Mouse (Mus musculus) Patski (cell line): ENCODE results near the gene Cenpp. TPM values are rescaled to one million over a fixed set of nuclear protein-coding genes. Genes with fewer than 3 reads are reported as not detected.

Experiments used
- ATAC-seq: fragments of 100-300 bp; one replicate; pipeline ENCODE4 v1.8.0; 2021
- CTCF ChIA-PET: fragments of 350-600 bp; sonication (Branson Sonifier 250); formaldehyde crosslinking; loops from one replicate; lab custom pipeline; 2022; ENCODE audit warnings: inconsistent platforms; lab: Charles Lee
- POLR2A ChIA-PET: fragments of 350-600 bp; sonication (Branson Sonifier 250); formaldehyde crosslinking; loops from one replicate; lab custom pipeline; 2022; ENCODE audit warnings: antibody characterized with exemption, inconsistent platforms; lab: Charles Lee
- DNase-seq: peaks from one replicate; pipeline ENCODE4 v3.0.0-alpha.2; 2011; ENCODE audit warnings: low read depth, low spot score
- H3K27me3 ChIP-seq: fragments of 371-371 bp; one replicate; pipeline ENCODE4 v1.5.1; 2021
- CTCF ChIP-seq: fragments of 100-300 bp; IDR thresholded peaks from one replicate; pipeline ENCODE4 v1.5.1; 2021
- in situ Hi-C: fragments of 300-500 bp; cut with MboI; formaldehyde crosslinking; loops from 3 replicates; pipeline ENCODE4 v1.11.1; 2018; ENCODE audit warnings: low pct_unique_long_range_greater_than_20kb, mixed read lengths
- polyA plus RNA-seq: library from polyadenylated mRNA; unstranded; gene quantifications from one replicate; pipeline ENCODE4 v1.2.3, GENCODE M21; 2021

Gene Cenpp
- polyA plus RNA-seq, 1 experiment from 2014 or later = 9.1 TPM

DNA sequence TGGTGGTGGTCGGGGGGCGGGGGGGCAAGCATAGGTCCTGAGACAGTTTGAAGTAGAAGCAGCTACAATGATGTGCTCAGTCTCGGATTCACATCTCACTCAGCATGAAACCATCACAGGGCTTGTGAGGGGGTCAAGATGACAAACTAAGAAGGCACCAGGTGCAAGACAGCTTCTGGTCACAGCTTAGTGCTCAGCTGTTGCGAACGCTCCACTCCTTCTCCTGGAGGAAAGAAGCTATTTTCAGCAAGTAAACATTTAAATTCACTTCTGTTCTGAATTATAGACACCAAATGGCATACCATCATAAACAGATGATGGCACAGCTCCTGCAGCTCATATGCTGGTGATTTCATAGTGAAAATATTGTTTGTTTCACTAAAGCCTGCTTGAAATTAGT is 167.2 kb downstream of the Cenpp start:
- H3K27me3 ChIP-seq = no peaks in the 10 kb centered on the region
- in situ Hi-C loops = no loop called here
- ChIA-PET POLR2A (no interaction called here), CTCF (interaction anchor here (1.0 kb wide), 1 partner anchor 16 kb away, joined by 3 read pairs; no protein-coding TSS in a partner anchor)
- ATAC-seq = no peak
- TF ChIP-seq CTCF = no peak
- DNase-seq = no peak

DNA sequence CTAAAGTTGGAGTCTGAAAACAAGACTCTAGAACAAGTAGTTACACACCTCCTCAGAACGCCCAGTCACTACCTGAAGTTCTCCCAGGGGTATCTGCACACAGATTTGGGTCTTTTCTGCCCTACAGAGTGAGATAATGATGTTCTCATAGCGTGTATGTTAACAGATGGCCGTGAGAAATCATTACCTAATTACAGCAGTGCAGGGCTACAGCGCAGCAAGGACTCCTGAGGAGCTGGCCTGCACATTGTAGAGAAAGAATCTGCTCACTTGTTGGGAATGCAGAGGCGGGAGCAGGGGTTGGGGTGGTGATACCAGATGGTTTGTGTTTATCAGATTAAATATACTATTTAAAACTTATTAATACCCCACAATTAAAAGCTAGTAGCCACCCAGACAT is 172.0 kb downstream of the Cenpp start:
- CTCF ChIA-PET = interaction anchor here (1.5 to 4.9 kb wide), 2 partner anchors 12 kb away, joined by 5 to 21 read pairs; partner anchors contain the start of gene Tes3-ps
- ATAC-seq (no peak), DNase-seq (no peak)
- no peaks in the 10 kb centered on the region for H3K27me3 ChIP-seq
- in situ Hi-C loops = no loop called here
- TF ChIP-seq CTCF = no peak
- POLR2A ChIA-PET = interaction anchor here (0.9 kb wide), 1 partner anchor 19 kb away, joined by 3 read pairs; no protein-coding TSS in a partner anchor

DNA sequence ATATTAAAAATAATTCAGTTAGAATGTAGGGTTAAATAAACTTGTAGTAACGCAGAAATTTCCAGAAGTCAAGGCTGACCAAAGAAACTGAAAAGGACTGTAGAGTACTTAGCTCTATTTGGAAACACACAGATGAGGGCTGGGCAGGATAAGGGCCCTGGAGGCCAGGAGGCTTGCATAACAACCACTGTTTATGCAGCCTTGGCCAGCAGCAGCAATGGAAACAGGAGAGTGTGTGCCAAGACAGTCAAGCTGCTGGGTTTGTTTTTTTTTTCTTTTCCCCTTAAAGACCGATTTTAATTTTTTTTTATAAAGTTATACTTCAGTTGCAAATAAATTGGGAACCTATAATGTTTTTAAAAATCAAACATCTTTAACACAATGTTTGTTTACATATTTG is 172.5 kb downstream of the Cenpp start:
- in situ Hi-C loops = no loop called here
- no peak for ATAC-seq
- no peak for TF ChIP-seq CTCF
- ChIA-PET POLR2A (no interaction called here), CTCF (interaction anchor here (1.9 to 4.9 kb wide), 2 partner anchors 10 to 12 kb away, joined by 7 to 21 read pairs; no protein-coding TSS in a partner anchor)
- H3K27me3 ChIP-seq = no peaks in the 10 kb centered on the region
- no peak for DNase-seq

DNA sequence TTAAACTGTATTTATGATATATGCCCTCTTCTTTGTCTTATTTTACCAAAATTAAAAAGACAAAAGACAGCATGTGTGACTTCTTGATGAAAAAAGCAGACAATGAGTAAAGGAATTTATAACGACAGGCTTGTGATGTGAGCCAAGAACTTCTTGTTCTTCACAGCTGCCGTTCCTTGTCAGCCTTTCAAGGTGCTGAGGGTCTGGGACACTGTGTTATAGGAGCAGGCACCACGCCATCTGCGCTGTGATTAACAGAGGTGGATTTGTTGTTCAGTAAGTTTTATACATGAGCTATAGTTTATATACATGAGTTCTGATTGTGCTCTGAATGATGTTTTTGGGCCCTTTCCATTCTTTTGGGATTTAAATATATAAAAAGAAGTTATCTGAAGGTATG is 173.2 kb downstream of the Cenpp start:
- no peak for DNase-seq
- H3K27me3 ChIP-seq = no peaks in the 10 kb centered on the region
- POLR2A ChIA-PET = no interaction called here
- CTCF ChIA-PET = interaction anchor here (1.9 to 4.9 kb wide), 2 partner anchors 10 to 11 kb away, joined by 7 to 21 read pairs; no protein-coding TSS in a partner anchor
- in situ Hi-C loops = no loop called here
- ATAC-seq = no peak
- no peak for TF ChIP-seq CTCF

DNA sequence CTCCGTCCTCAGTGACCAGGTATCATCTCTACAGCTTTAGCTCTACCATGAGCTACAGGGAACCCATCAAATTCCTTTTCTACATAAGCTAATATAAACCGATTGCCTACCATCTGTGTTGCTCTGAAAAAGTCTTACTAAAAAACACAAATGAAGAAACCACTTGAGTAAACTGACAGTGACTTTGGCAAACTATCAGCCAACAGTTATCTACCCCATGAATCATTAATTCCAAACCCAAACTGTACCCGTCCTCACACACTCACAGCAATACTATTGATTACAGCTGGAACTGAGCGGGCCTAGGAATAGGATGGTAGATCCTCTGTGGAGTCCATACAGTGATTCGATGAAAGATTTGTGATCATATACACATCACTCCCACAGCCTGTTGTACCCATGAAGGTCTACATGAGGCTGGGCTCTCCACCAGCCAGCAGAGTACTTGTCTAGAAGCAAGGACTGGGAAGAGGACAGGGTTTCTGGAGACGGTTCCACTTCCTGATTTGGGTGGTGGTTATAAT is 173.7 kb downstream of the Cenpp start:
- CTCF ChIA-PET = interaction anchor here (1.9 to 4.9 kb wide), 2 partner anchors 11 kb away, joined by 7 to 21 read pairs; no protein-coding TSS in a partner anchor

DNA sequence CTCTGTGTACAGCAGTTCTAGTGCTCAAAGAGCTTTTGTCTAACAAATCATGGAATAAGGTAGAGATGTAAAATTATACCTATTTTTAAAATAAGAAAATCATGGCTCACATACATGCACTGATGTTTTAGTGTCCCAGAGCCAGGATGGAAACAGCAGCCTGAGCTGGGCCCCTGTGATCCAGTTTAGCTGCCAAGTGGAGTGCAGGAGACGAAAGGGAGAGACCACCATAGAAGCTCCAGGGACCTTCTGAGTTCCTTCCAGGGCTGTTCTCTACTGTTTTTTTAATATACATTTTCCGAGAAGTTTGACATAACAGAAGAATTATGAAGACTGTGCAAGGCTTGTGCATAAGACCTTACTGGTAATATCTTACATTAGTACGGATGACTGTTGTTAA is 174.7 kb downstream of the Cenpp start:
- DNase-seq (no peak), ATAC-seq (no peak)
- in situ Hi-C loops = no loop called here
- TF ChIP-seq CTCF = no peak
- POLR2A ChIA-PET = interaction anchor here (0.8 to 0.9 kb wide), 2 partner anchors 14 to 144 kb away, joined by 3 read pairs; no protein-coding TSS in a partner anchor
- CTCF ChIA-PET = interaction anchor here (1.0 to 4.9 kb wide), 2 partner anchors 10 to 15 kb away, joined by 3 to 21 read pairs; partner anchors contain the start of gene Tes3-ps
- H3K27me3 ChIP-seq = no peaks in the 10 kb centered on the region

More for the DNA sequence above, 173.7 kb downstream of the Cenpp start:
- in situ Hi-C loops = no loop called here
- ATAC-seq (no peak), DNase-seq (no peak)
- POLR2A ChIA-PET = no interaction called here
- TF ChIP-seq CTCF = no peak
- no peaks in the 10 kb centered on the region for H3K27me3 ChIP-seq

DNA sequence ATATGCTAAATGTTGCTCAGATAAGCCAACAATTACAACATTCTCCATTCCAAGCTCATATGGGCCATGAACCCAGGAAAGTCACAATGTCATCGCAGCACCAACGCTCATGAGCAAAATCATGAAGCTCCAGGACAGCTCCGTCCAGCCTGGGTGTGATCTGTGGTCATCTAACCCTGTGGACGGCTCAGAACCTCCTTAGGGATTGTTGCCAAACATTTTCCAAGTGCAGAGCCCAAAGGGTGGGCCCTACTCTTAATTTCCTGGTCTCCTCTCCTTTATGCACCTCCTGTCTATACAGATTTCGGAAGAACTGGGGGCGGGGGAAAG is 179.9 kb downstream of the Cenpp start:
- ATAC-seq (no peak), DNase-seq (no peak)
- H3K27me3 ChIP-seq = no peaks in the 10 kb centered on the region
- CTCF ChIA-PET = interaction anchor here (1.1 kb wide), 1 partner anchor 39 kb away, joined by 3 read pairs; no protein-coding TSS in a partner anchor
- in situ Hi-C loops = no loop called here
- TF ChIP-seq CTCF = no peak
- POLR2A ChIA-PET = no interaction called here

DNA sequence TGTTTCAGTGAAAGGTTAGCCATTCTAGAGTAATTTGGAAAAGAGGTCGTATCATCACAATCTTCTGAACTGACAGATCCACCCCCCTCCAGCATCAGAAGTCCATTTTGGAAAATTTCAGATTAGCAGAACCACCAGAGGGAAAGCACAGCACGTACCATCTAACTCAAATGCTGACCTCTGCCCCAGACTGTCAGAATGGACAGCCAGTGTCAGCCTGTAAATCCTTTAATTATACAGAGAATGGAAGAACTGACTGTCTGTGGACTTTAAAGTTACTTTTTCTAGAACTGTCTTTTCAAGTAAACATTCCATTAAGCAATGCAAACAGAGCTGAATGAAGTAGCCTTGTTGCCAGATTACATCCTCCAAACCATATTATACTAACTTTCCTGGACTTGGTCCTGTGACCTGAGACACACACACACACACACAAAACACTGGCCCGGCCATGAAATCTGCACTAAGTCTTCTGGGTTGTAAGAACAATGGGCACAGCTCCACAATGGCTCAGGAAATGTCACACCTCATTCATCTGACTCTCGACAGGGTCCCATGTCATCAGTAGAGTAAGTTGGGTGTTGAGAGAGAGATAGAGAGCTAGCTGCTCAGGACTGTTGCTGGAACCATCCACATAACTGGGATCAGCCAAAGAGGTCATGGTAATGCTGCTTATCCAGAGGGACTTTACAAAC is 180.5 kb downstream of the Cenpp start:
- ATAC-seq (no peak), DNase-seq (no peak)
- CTCF ChIA-PET = interaction anchor here (1.1 to 1.4 kb wide), 2 partner anchors 10 to 39 kb away, joined by 3 read pairs; no protein-coding TSS in a partner anchor
- in situ Hi-C loops = no loop called here
- POLR2A ChIA-PET = no interaction called here
- no peaks in the 10 kb centered on the region for H3K27me3 ChIP-seq
- TF ChIP-seq CTCF = no peak

DNA sequence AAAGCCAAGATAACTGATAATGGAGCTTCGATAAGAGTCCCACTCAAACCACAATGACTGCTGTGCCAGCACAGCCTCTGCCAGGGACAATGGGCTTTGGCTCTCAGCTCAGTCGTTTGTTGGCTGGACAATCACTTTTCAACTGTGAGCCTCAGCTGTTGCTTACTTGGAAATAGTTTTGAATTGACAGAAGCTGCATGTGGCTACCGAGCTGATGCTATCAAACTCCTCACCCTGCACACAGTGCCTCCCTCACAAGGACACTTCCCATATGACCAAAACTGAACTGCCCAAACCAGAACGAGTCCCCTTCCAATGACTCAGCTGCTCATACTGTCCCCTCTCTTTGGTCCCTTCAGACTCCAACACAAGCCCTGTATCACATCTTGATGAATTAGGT is 181.8 kb downstream of the Cenpp start:
- no peak for TF ChIP-seq CTCF
- H3K27me3 ChIP-seq = no peaks in the 10 kb centered on the region
- ChIA-PET POLR2A (no interaction called here), CTCF (interaction anchor here (1.4 kb wide), 1 partner anchor 11 kb away, joined by 3 read pairs; no protein-coding TSS in a partner anchor)
- no peak for DNase-seq
- no peak for ATAC-seq
- in situ Hi-C loops = no loop called here

DNA sequence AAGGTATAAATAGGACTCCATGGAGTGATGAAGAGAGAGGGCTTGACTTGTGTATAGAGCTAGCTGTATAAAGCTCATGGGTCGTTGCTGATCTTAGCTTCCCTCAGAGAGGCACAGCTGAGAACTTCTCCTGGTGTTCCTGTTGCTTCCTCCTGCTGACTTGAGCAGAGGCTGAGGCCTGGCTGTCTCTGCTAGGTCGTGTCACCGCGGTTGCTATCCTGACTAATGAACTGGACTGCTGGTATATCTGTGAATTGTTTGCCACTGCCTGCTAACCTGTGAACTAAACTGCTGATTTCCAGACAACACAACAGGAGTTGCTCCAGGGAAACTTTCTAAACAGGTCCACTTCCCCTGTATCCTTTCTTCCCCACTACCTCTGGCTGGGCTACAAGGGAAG is 182.3 kb downstream of the Cenpp start:
- DNase-seq = no peak
- no peak for ATAC-seq
- CTCF ChIA-PET = interaction anchor here (0.6 to 3.9 kb wide), 4 partner anchors 8 to 1654 kb away, joined by 3 to 21 read pairs (median 4); no protein-coding TSS in a partner anchor
- TF ChIP-seq CTCF = no peak
- in situ Hi-C loops = no loop called here
- POLR2A ChIA-PET = no interaction called here
- H3K27me3 ChIP-seq = no peaks in the 10 kb centered on the region

DNA sequence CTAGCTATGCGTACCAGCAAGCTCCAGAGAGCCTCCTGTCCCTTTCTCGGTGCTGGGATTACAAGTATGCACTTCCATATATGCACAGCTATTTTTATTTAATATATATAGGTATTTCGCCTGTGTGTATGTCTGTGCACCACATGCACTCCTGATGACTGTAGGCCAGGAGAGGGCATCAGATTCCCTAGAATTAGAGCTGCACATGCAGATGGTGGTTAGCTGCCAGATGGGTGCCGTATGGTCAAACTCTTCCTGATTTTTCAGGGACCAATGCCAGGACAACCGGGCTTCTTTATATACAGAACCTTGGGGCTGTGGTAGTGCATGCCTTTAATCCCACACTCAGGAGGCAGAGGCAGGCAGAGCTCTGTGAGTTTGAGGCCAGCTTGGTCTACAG is 183.6 kb downstream of the Cenpp start:
- POLR2A ChIA-PET = no interaction called here
- CTCF ChIA-PET = interaction anchor here (1.0 to 3.9 kb wide), 8 partner anchors 9 to 77 kb away, joined by 3 to 21 read pairs (median 3); no protein-coding TSS in a partner anchor
- peak; percentile 19 for TF ChIP-seq CTCF
- in situ Hi-C loops = no loop called here
- ATAC-seq = no peak
- H3K27me3 ChIP-seq = no peaks in the 10 kb centered on the region
- no peak for DNase-seq
